Mouse (Mus musculus): ENCODE data around the gene Fbxl7. TPM values are rescaled to one million over a fixed set of nuclear protein-coding genes. Genes with fewer than 3 reads are reported as not detected.
A peak's percentile ranks its signal among the peaks of the same experiment; 100 is the strongest.

The Fbxl7 gene
- polyA plus RNA-seq, 1 experiment from 2014 or later = 17.0 TPM

- Histone ChIP-seq H3K4me1 (no peaks in the 10 kb centered on the region), H3K4me3 (replicated peaks) (no peak overlapping the region), H3K4me2 (no peak overlapping the region), H3K9ac (no peak overlapping the region), H3K9me3 (no peaks in the 10 kb centered on the region), H3K27ac (no peak overlapping the region), H3K27me3 (no peaks in the 10 kb centered on the region), H3K36me3 (replicated peaks) (no peaks in the 10 kb centered on the region)
- 77% methylated on average over 5 of the region's 5 CpGs for WGBS
- ATAC-seq (ENCODE audit: low FRiP score) = no peak
Observed at GRCm38 (mm10) chr15:26673239-26673859, 222.0 kb downstream of the Fbxl7 start.

GRCm38 (mm10) chr15:26654988-26655387, 240.4 kb downstream of the Fbxl7 start:
- H3K36me3 ChIP-seq (replicated peaks) = no peaks in the 10 kb centered on the region
- H3K9ac ChIP-seq = no peak overlapping the region
- H3K27ac ChIP-seq = no peak overlapping the region
- WGBS = 70% methylated on average over 8 of the region's 8 CpGs
- ATAC-seq (ENCODE audit: low FRiP score) = no peak
- no peaks in the 10 kb centered on the region for H3K27me3 ChIP-seq
- no peak overlapping the region for H3K4me2 ChIP-seq
- H3K4me1 ChIP-seq = no peaks in the 10 kb centered on the region
- no peaks in the 10 kb centered on the region for H3K9me3 ChIP-seq
- H3K4me3 ChIP-seq (replicated peaks) = no peak overlapping the region

- Histone ChIP-seq H3K27ac (no peak overlapping the region), H3K4me2 (no peak overlapping the region), H3K9ac (no peak overlapping the region), H3K4me1 (peaks cover 2% of the 10 kb centered on the region; the same call in 1 of the 2 replicates), H3K36me3 (replicated peaks) (no peaks in the 10 kb centered on the region), H3K9me3 (no peaks in the 10 kb centered on the region), H3K4me3 (replicated peaks) (no peak overlapping the region), H3K27me3 (no peaks in the 10 kb centered on the region)
- WGBS = 92% methylated on average over 4 of the region's 4 CpGs
- no peak for ATAC-seq (ENCODE audit: low FRiP score)
Observed at GRCm38 (mm10) chr15:26642563-26642962, 252.8 kb downstream of the Fbxl7 start.

- ATAC-seq (ENCODE audit: low FRiP score) = no peak
- Histone ChIP-seq H3K27me3 (no peaks in the 10 kb centered on the region), H3K27ac (no peak overlapping the region), H3K9me3 (no peaks in the 10 kb centered on the region), H3K4me2 (no peak overlapping the region), H3K36me3 (replicated peaks) (no peaks in the 10 kb centered on the region), H3K4me3 (replicated peaks) (no peak overlapping the region), H3K4me1 (no peaks in the 10 kb centered on the region), H3K9ac (no peak overlapping the region)
- WGBS = 74% methylated on average over 7 of the region's 7 CpGs
Observed at GRCm38 (mm10) chr15:26639726-26640125, 255.7 kb downstream of the Fbxl7 start.

GRCm38 (mm10) chr15:26635591-26635990, 259.8 kb downstream of the Fbxl7 start:
- H3K9ac ChIP-seq = no peak overlapping the region
- no peak overlapping the region for H3K4me3 ChIP-seq (replicated peaks)
- no peaks in the 10 kb centered on the region for H3K27me3 ChIP-seq
- no peak overlapping the region for H3K27ac ChIP-seq
- no peaks in the 10 kb centered on the region for H3K4me1 ChIP-seq
- H3K4me2 ChIP-seq = no peak overlapping the region
- 89% methylated on average over 5 of the region's 5 CpGs for WGBS
- no peak for ATAC-seq (ENCODE audit: low FRiP score)
- no peaks in the 10 kb centered on the region for H3K9me3 ChIP-seq
- no peaks in the 10 kb centered on the region for H3K36me3 ChIP-seq (replicated peaks)

DNA sequence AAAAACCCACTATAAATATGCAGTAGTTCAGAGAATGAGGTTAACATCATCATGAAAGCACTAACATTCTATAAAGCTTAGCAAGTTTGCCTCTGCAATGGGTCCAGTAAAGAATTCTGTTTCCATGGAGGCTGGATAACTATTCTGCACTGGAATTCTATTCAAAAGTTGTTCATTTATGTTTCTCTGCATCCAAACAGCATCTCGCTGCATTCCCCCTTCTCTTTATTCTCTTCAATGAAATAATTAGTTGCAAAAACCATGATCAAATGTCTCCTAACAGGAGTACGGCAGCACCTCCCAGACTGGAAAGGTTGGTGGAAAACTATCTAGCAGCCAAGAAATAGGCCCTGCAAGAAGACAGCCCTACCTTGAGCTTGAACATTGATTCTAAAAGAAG, 267.2 kb downstream of the Fbxl7 start:
- Histone ChIP-seq H3K27me3 (no peaks in the 10 kb centered on the region), H3K9ac (no peak overlapping the region), H3K27ac (no peak overlapping the region), H3K4me1 (peaks cover 7% of the 10 kb centered on the region; the same call in 1 of the 2 replicates), H3K9me3 (no peaks in the 10 kb centered on the region), H3K4me2 (no peak overlapping the region), H3K4me3 (replicated peaks) (no peak overlapping the region), H3K36me3 (replicated peaks) (no peaks in the 10 kb centered on the region)
- ATAC-seq (ENCODE audit: low FRiP score) = no peak
- WGBS = 31% methylated on average over 2 of the region's 2 CpGs

GRCm38 (mm10) chr15:26623242-26623641, 272.1 kb downstream of the Fbxl7 start:
- H3K9ac ChIP-seq = no peak overlapping the region
- no peaks in the 10 kb centered on the region for H3K27me3 ChIP-seq
- no peak overlapping the region for H3K4me2 ChIP-seq
- H3K4me1 ChIP-seq = peaks cover 12% of the 10 kb centered on the region; the same call in 1 of the 2 replicates
- H3K36me3 ChIP-seq (replicated peaks) = no peaks in the 10 kb centered on the region
- no peaks in the 10 kb centered on the region for H3K9me3 ChIP-seq
- no peak overlapping the region for H3K27ac ChIP-seq
- H3K4me3 ChIP-seq (replicated peaks) = no peak overlapping the region
- ATAC-seq (ENCODE audit: low FRiP score) = no peak
- 97% methylated on average over 17 of the region's 17 CpGs for WGBS

GRCm38 (mm10) chr15:26620279-26620678, 275.1 kb downstream of the Fbxl7 start:
- no peak overlapping the region for H3K4me2 ChIP-seq
- 45% methylated on average over 5 of the region's 5 CpGs for WGBS
- ATAC-seq (ENCODE audit: low FRiP score) = peak; percentile 81; the same call in 1 of the 2 replicates
- H3K27ac ChIP-seq = no peak overlapping the region
- H3K4me1 ChIP-seq = 0 out of 2 replicates have a peak, but pooled peaks cover 6% of the 10 kb centered on the region
- no peak overlapping the region for H3K9ac ChIP-seq
- no peak overlapping the region for H3K4me3 ChIP-seq (replicated peaks)
- no peaks in the 10 kb centered on the region for H3K27me3 ChIP-seq
- H3K36me3 ChIP-seq (replicated peaks) = no peaks in the 10 kb centered on the region
- no peaks in the 10 kb centered on the region for H3K9me3 ChIP-seq

GRCm38 (mm10) chr15:26619221-26619620, 276.2 kb downstream of the Fbxl7 start:
- ATAC-seq (ENCODE audit: low FRiP score) = no peak

DNA sequence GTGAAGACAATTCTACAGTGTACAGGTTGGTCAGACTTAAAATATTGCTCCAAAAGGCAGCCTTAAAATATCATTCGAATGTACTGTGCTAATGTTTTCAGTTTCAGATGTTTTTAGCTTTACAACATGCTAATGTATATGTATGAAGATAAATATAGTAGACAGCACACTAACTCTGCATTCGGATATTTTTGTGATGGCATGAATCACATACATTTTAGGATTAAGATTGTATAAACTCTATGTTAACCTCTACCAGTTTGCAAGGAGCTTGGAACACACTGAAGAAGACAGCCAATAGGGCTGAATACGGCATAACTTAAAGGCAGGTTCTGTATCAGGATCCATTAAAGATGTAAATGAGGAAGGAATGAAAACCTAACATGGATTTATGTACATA, 299.1 kb downstream of the Fbxl7 start:
- Histone ChIP-seq H3K27me3 (no peaks in the 10 kb centered on the region), H3K36me3 (replicated peaks) (no peaks in the 10 kb centered on the region), H3K4me2 (no peak overlapping the region), H3K9me3 (no peaks in the 10 kb centered on the region), H3K9ac (no peak overlapping the region), H3K4me3 (replicated peaks) (no peak overlapping the region), H3K4me1 (no peaks in the 10 kb centered on the region), H3K27ac (no peak overlapping the region)
- ATAC-seq (ENCODE audit: low FRiP score) = no peak
- 88% methylated on average over 3 of the region's 3 CpGs for WGBS

More at GRCm38 (mm10) chr15:26619221-26619620, 276.2 kb downstream of the Fbxl7 start:
- 65% methylated on average over 7 of the region's 7 CpGs for WGBS
- no peak overlapping the region for H3K9ac ChIP-seq
- no peaks in the 10 kb centered on the region for H3K27me3 ChIP-seq
- no peak overlapping the region for H3K4me3 ChIP-seq (replicated peaks)
- H3K4me2 ChIP-seq = no peak overlapping the region
- H3K27ac ChIP-seq = no peak overlapping the region
- no peaks in the 10 kb centered on the region for H3K9me3 ChIP-seq
- H3K4me1 ChIP-seq = 0 out of 2 replicates have a peak, but pooled peaks cover 6% of the 10 kb centered on the region
- H3K36me3 ChIP-seq (replicated peaks) = no peaks in the 10 kb centered on the region

GRCm38 (mm10) chr15:26579947-26580709, 315.3 kb downstream of the Fbxl7 start:
- ATAC-seq (ENCODE audit: low FRiP score) = no peak
- Histone ChIP-seq H3K4me3 (replicated peaks) (no peak overlapping the region), H3K9ac (no peak overlapping the region), H3K4me2 (no peak overlapping the region), H3K27me3 (no peaks in the 10 kb centered on the region), H3K27ac (no peak overlapping the region), H3K9me3 (no peaks in the 10 kb centered on the region), H3K4me1 (no peaks in the 10 kb centered on the region), H3K36me3 (replicated peaks) (no peaks in the 10 kb centered on the region)
- 90% methylated on average over 8 of the region's 8 CpGs for WGBS

DNA sequence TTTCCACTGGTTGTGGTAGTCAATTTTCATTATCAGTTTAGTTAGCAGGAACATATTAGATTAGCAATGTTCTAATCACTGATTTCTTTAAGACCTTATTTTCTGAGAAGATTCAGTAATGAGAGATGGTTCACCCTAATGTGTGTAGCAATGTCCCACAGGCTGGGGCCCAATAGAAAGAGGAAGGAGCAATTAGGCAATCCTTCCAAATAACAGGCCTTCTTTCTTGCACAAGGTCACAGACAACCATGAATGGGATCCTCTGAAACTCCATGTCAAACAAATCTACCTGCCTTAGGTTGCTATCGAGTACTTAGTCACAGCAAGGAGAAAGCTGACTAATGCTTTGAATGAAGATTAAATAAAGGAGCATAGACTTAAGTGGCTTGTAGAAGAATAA, 316.9 kb downstream of the Fbxl7 start:
- no peaks in the 10 kb centered on the region for H3K9me3 ChIP-seq
- H3K4me3 ChIP-seq (replicated peaks) = no peak overlapping the region
- no peak overlapping the region for H3K9ac ChIP-seq
- WGBS = 86% methylated on average over 1 of the region's 1 CpGs
- no peaks in the 10 kb centered on the region for H3K36me3 ChIP-seq (replicated peaks)
- no peak overlapping the region for H3K27ac ChIP-seq
- H3K4me1 ChIP-seq = no peaks in the 10 kb centered on the region
- ATAC-seq (ENCODE audit: low FRiP score) = no peak
- H3K27me3 ChIP-seq = no peaks in the 10 kb centered on the region
- H3K4me2 ChIP-seq = no peak overlapping the region

GRCm38 (mm10) chr15:26566076-26566475, 329.3 kb downstream of the Fbxl7 start:
- Histone ChIP-seq H3K4me3 (replicated peaks) (no peak overlapping the region), H3K4me1 (no peaks in the 10 kb centered on the region), H3K9me3 (no peaks in the 10 kb centered on the region), H3K36me3 (replicated peaks) (no peaks in the 10 kb centered on the region), H3K4me2 (no peak overlapping the region), H3K27me3 (no peaks in the 10 kb centered on the region), H3K27ac (no peak overlapping the region), H3K9ac (no peak overlapping the region)
- whole genome bisulfite sequencing = 90% methylated on average over 2 of the region's 2 CpGs
- no peak for ATAC-seq (ENCODE audit: low FRiP score)
